Mouse (Mus musculus) thymus, adult 2 months (tissue): Measurements from ENCODE around the gene Cep19.
"Not testable (repeated sequence)": the region's sequence is repeated elsewhere in the genome, so short reads cannot be mapped to it uniquely, and the experiment has no call there.

Experiments used
- CTCF ChIP-seq: fragments of 200-500 bp; IDR thresholded peaks from 2 replicates; pipeline ENCODE4 v1.5.1; 2012; ENCODE audit warnings: mild to moderate bottlenecking, control low read depth, low read length, moderate library complexity, borderline replicate concordance; ENCODE audit not compliant: control insufficient read depth, poor library complexity, insufficient read depth; ENCODE audit errors: extremely low read depth
- POLR2A ChIP-seq: fragments of 200-500 bp; IDR thresholded peaks from 2 replicates; pipeline ENCODE4 v1.6.1; 2012; ENCODE audit warnings: mild to moderate bottlenecking, low read length, control low read depth, moderate library complexity; ENCODE audit not compliant: control insufficient read depth, poor library complexity, insufficient read depth; ENCODE audit errors: extremely low read depth

- TF ChIP-seq POLR2A, CTCF: not testable (repeated sequence)
Observed at GRCm38 (mm10) chr16:32070070-32070469, 29.5 kb upstream of the Cep19 start.
